Mouse (Mus musculus) midbrain, postnatal 0 days (tissue): Measurements from ENCODE around the gene Pde6c. TPM values are rescaled to one million over a fixed set of nuclear protein-coding genes. Genes with fewer than 3 reads are reported as not detected.

ENCODE experiments used
- ATAC-seq: fragments of 200-750 bp; cut with Nextera tagmentation; 2 replicates; pipeline ENCODE4 v1.8.0; 2017; ENCODE audit warnings: moderate number of reproducible peaks, mild to moderate bottlenecking, moderate TSS enrichment, moderate library complexity; ENCODE audit not compliant: low FRiP score
- DNase-seq: peaks from one replicate; pipeline ENCODE4 v3.0.0-alpha.2; 2015; ENCODE audit warnings: low spot score
- H3K27ac ChIP-seq: fragments of 300-500 bp; sonication (generic); 2 replicates; pipeline ENCODE4 v1.5.1; 2014; ENCODE audit warnings: low read depth, mild to moderate bottlenecking, low read length, mixed read lengths
- H3K27me3 ChIP-seq: fragments of 300-500 bp; sonication (generic); 2 replicates; pipeline ENCODE4 v1.6.1; 2014; ENCODE audit warnings: low read length, control low read depth, mixed read lengths; ENCODE audit not compliant: insufficient read depth
- H3K36me3 ChIP-seq: fragments of 300-500 bp; sonication (generic); 2 replicates; pipeline ENCODE4 v1.6.1; 2014; ENCODE audit warnings: low read length, control low read depth, mixed read lengths; ENCODE audit not compliant: insufficient read depth
- H3K4me1 ChIP-seq: fragments of 300-500 bp; sonication (generic); 2 replicates; pipeline ENCODE4 v1.6.1; 2014; ENCODE audit warnings: mild to moderate bottlenecking, control low read depth, antibody characterized with exemption, low read length, mixed read lengths; ENCODE audit not compliant: insufficient read depth
- H3K4me2 ChIP-seq: fragments of 300-500 bp; sonication (generic); 2 replicates; pipeline ENCODE4 v1.6.1; 2014; ENCODE audit warnings: low read depth, mild to moderate bottlenecking, low read length, mixed read lengths; ENCODE audit not compliant: poor library complexity, severe bottlenecking
- H3K4me3 ChIP-seq: fragments of 300-500 bp; sonication (generic); 2 replicates; pipeline ENCODE4 v1.5.1; 2014; ENCODE audit warnings: low read depth, mild to moderate bottlenecking, low read length, moderate library complexity
- H3K9ac ChIP-seq: fragments of 300-500 bp; sonication (generic); replicated peaks from 2 replicates; pipeline ENCODE4 v1.6.1; 2014; ENCODE audit warnings: mild to moderate bottlenecking, low read length, moderate library complexity, mixed read lengths; ENCODE audit not compliant: poor library complexity, severe bottlenecking
- H3K9me3 ChIP-seq: fragments of 300-500 bp; sonication (generic); 2 replicates; pipeline ENCODE4 v1.6.1; 2016; ENCODE audit warnings: low read length, control low read depth
- CTCF ChIP-seq: IDR thresholded peaks from 2 replicates; pipeline ENCODE4 v1.5.1; 2016; ENCODE audit warnings: antibody characterized with exemption, mild to moderate bottlenecking
- WGBS: fragments of 180-500 bp; shearing (Covaris S2); extraction: QIAGEN DNeasy Blood & Tissue Kit; methylation state at CpG from one replicate; pipeline ENCODE4 v1.1.7; 2014; 5-methylcytosine and 5-hydroxymethylcytosine counted together
- polyA plus RNA-seq: library from polyadenylated mRNA; unstranded; fragments of >200 nt; fragmentation: Nextera tagmentation; extraction: Ambion mirVana; gene quantifications from 2 replicates; pipeline ENCODE4 v1.2.1, GENCODE M21; 2015
- total RNA-seq: library from RNA; depleted of rRNA; stranded (reverse); fragments of >200 nt; gene quantifications from 2 replicates; pipeline ENCODE4 v1.2.3, GENCODE M21; 2014

Gene Pde6c
- total and polyA plus RNA-seq, 2 experiments from 2014 or later = 0.19 TPM; not detected in 1

DNA sequence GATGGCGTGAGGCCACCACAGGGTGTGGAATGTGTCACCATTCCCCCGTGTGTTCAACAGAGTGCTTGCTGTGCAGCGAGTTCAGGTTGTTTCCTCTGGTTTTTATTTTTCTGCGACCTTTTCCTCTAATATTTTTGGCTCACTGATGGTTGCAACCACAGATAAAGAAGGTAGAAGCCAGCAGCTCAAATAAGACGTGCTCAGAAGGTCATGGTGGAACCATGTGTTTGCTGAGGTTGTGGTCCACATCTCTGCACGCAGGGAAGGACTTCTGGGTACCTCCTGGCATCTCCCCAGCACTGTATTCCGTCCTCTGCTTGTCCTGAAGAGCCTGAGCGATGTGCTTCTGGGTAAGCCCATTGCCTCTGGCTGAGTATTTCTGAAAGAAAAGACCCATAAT lies 5.9 kb upstream of the Pde6c start:
- WGBS = 73% methylated on average over 8 of the region's 8 CpGs
- Histone ChIP-seq H3K36me3 (no peaks in the 10 kb centered on the region), H3K4me3 (no peak overlapping the region), H3K27ac (no peak overlapping the region), H3K27me3 (peaks cover 12% of the 10 kb centered on the region), H3K9ac (no peak overlapping the region), H3K9me3 (no peaks in the 10 kb centered on the region), H3K4me1 (no peaks in the 10 kb centered on the region), H3K4me2 (no peak overlapping the region)
- ATAC-seq (no peak), DNase-seq (no peak)
- TF ChIP-seq CTCF = no peak

GRCm38 (mm10) chr19:38133986-38134385 lies 1.4 kb downstream of the Pde6c start:
- no peak for TF ChIP-seq CTCF
- Histone ChIP-seq H3K36me3 (no peaks in the 10 kb centered on the region), H3K4me3 (no peak overlapping the region), H3K27ac (no peak overlapping the region), H3K9ac (no peak overlapping the region), H3K9me3 (no peaks in the 10 kb centered on the region), H3K27me3 (no peaks in the 10 kb centered on the region), H3K4me2 (no peak overlapping the region), H3K4me1 (no peaks in the 10 kb centered on the region)
- ATAC-seq (no peak), DNase-seq (no peak)
- 68% methylated on average over 11 of the region's 11 CpGs for WGBS

DNA sequence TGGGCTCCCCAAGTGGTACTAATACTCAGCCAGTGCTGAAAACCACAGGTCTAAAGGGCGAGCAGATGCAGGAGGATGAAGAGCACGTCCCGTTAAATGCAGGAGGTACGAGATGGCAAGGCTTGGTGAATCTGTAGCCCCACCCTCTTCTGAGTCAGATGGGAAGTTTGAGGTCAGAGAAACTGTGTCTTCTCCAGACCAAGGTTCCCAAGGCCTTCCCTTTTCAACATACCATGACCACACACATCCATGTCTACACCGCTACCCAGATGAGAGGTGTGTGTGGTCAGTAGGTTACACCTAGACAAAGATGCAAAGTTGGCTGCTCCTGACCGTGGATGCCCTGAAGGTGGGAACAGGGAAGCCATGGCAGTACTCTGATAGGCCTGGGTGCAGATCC lies 2.2 kb downstream of the Pde6c start:
- no peak for ATAC-seq
- Histone ChIP-seq H3K9ac (no peak overlapping the region), H3K4me3 (no peak overlapping the region), H3K4me2 (no peak overlapping the region), H3K27me3 (no peaks in the 10 kb centered on the region), H3K4me1 (no peaks in the 10 kb centered on the region), H3K36me3 (no peaks in the 10 kb centered on the region), H3K9me3 (no peaks in the 10 kb centered on the region), H3K27ac (no peak overlapping the region)
- WGBS = 92% methylated on average over 6 of the region's 6 CpGs
- TF ChIP-seq CTCF = no peak
- no peak for DNase-seq

GRCm38 (mm10) chr19:38143540-38144271 lies 11.1 kb downstream of the Pde6c start:
- 73% methylated on average over 4 of the region's 4 CpGs for WGBS
- no peak for TF ChIP-seq CTCF
- H3K9me3 ChIP-seq = no peaks in the 10 kb centered on the region
- no peaks in the 10 kb centered on the region for H3K36me3 ChIP-seq
- DNase-seq = no peak
- H3K27me3 ChIP-seq = no peaks in the 10 kb centered on the region
- no peak overlapping the region for H3K4me2 ChIP-seq
- no peaks in the 10 kb centered on the region for H3K4me1 ChIP-seq
- ATAC-seq = no peak
- no peak overlapping the region for H3K4me3 ChIP-seq
- H3K27ac ChIP-seq = no peak overlapping the region
- H3K9ac ChIP-seq = no peak overlapping the region

DNA sequence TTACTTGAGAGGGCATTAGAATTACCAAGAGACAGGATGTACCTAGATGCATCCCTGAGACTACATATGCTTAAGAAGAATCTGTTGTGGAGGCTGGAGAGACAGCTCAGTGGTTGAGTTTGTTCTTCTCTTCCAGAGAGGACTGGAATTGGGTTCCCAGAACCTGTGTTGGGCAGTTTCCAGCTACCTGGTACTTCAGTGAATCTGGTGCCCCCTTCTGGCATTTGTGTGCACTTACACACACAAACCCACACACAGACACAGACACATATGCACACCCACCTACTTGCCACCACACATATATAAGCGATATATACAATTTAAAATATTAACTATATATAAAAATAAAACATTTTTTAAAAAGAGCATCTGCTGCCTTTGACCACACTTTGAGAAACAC lies 23.7 kb downstream of the Pde6c start:
- H3K4me1 ChIP-seq = no peaks in the 10 kb centered on the region
- no peaks in the 10 kb centered on the region for H3K27me3 ChIP-seq
- DNase-seq = no peak
- H3K27ac ChIP-seq = no peak overlapping the region
- no peak overlapping the region for H3K9ac ChIP-seq
- TF ChIP-seq CTCF = no peak
- H3K9me3 ChIP-seq = no peaks in the 10 kb centered on the region
- H3K4me3 ChIP-seq = no peak overlapping the region
- H3K36me3 ChIP-seq = no peaks in the 10 kb centered on the region
- 100% methylated on average over 1 of the region's 1 CpGs for WGBS
- no peak for ATAC-seq
- H3K4me2 ChIP-seq = no peak overlapping the region

DNA sequence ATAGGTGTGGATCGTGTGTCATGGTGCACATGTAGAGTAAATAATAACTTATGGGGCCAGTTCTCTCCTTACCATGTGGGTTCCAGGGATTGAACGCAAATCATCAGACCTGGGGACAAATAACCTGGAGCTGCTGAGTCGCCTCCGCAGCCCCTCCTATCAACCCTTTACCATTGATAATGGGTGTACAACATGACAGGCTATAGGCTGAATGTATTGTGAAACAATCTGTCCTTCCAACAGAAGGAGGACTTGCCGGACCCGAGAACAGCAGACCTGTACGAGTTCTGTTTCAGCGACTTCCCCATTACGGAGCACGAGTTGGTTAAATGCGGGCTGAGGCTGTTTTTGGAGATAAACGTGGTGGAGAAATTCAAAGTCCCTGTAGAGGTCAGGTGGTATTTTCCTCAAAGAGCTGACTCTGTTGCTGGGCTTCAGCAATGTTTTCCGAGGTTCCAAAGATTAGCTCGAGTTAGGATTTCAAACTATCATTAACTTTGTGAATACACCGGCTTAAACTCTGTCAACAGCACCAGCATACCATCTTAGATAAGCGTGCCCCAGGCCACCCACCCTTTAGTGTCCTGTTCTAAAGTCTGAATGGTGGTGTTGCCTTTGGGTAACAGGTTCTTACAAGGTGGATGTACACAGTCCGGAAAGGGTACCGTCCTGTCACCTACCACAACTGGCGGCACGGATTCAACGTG lies 29.2 kb downstream of the Pde6c start:
- 95% methylated on average over 21 of the region's 21 CpGs for WGBS
- ATAC-seq (no peak), DNase-seq (no peak)
- no peak for TF ChIP-seq CTCF
- H3K27ac ChIP-seq = no peak overlapping the region
- no peaks in the 10 kb centered on the region for H3K27me3 ChIP-seq
- no peaks in the 10 kb centered on the region for H3K4me1 ChIP-seq
- H3K4me3 ChIP-seq = no peak overlapping the region
- H3K9me3 ChIP-seq = no peaks in the 10 kb centered on the region
- H3K4me2 ChIP-seq = no peak overlapping the region
- no peaks in the 10 kb centered on the region for H3K36me3 ChIP-seq
- no peak overlapping the region for H3K9ac ChIP-seq
